Mouse (Mus musculus): Measurements from ENCODE around the gene Tenm3.
A peak's percentile ranks its signal among the peaks of the same experiment; 100 is the strongest.

The Tenm3 gene

GRCm38 (mm10) chr8:48740147-48740881 is 103.4 kb downstream of the Tenm3 start:
- DNase-seq, result peak; percentile 27

GRCm38 (mm10) chr8:48733731-48734130 is 110.0 kb downstream of the Tenm3 start:
- no peak for DNase-seq

DNA sequence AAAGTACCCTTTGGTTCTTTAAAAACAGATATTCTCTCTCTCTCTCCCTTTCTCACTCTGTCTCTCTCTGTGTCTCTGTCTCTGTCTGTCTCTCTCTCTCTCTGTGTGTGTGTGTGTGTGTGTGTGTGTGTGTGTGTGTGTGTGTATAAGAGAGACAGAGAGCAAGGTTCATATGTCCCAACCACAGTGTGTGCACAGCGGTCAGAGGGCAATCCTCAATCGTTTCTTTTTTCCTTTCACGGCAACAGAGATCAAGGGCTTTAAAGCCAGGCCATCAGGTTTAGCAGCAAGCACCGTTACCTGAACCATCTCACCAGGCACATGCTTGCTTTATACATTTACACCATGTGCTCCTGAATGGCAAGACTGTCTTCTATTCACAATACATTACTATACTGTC is 110.7 kb downstream of the Tenm3 start:
- no peak for DNase-seq

GRCm38 (mm10) chr8:48730701-48731100 is 113.0 kb downstream of the Tenm3 start:
- DNase-seq, result no peak

DNA sequence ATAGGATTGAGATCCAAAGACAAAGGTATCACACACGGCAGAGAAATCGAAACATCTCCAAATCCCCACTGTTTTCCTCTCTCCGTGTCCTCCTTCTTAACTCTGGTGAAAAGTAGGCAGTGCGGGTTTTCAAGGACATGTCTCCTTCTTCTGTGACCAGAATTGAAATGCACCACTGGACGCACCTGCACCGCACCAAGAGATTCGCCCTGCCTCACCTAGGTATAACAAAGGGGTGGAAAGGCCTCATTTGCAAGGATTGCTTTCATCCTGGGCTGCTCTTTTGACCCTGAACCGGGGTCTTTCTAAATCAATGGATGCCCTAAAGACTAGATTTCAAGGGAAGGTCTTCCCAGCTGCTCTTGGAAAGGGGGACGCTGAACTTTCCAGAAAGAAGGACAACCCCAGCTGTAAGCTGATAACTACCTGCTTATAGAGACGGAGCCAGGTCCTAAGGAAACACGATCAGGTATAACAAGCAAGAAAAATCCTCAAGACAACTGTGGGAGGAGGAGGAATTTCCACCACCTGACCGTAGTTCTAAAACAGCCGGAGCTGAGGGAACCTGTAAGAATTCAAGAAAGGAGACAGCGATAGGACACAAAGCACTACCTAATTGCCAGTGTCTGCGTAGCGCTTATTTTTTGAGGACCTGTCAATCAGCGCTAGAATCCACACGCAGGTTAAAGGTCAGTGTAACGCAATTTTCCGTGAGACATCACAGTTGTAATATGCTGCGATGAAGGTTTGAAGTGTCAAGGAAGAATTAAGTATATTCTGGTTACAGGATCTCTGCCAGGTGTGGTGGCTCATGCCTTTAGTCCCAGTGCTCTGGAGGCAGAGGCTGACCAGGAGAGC is 114.7 kb downstream of the Tenm3 start:
- no peak for DNase-seq

DNA sequence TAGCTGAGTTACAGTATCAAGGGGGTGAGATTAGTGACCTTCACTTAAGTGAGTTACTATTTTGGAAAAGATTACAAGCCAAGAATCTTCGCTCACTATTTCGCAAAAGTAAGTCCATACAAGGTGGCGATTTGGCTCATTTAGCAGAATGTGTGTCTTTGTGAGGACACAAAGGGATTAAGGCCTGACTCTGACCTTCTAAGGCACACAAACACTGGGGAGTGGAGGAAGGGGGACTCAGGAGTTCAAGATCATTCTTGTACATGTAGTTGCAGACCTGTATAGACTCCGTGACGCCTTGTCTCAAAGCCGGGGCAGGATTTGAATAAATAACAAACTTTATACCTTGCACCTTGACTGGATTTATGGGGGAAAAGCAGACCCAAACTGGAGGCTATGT is 115.7 kb downstream of the Tenm3 start:
- DNase-seq, result no peak

- DNase-seq, result no peak
These were observed 121.0 kb downstream of the Tenm3 start for GRCm38 (mm10) chr8:48722744-48723143.

GRCm38 (mm10) chr8:48722318-48722717 is 121.4 kb downstream of the Tenm3 start:
- no peak for DNase-seq

DNA sequence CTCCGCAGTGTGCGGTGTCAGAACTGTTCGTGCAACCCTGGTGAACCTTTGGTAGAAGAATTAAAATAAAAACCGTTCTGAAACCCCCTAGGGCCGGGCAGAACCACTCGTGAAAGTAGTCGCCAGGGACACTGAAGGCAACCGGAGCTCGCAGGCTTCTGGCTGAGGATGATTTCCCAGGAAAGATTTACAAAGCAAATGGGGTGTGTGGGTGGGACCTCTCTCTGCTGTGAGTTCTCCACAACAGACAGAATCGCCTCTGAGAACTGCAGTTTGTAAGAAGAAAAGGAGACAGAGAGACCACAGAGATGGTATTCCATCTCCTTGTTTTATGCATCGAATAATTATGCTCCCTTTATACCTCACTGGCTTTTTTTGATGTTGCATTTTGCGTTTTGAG is 122.4 kb downstream of the Tenm3 start:
- DNase-seq, result peak; percentile 37

- no peak for DNase-seq
These were observed 128.1 kb downstream of the Tenm3 start for GRCm38 (mm10) chr8:48715616-48716015.

GRCm38 (mm10) chr8:48706666-48707065 is 137.1 kb downstream of the Tenm3 start:
- DNase-seq, result no peak

DNA sequence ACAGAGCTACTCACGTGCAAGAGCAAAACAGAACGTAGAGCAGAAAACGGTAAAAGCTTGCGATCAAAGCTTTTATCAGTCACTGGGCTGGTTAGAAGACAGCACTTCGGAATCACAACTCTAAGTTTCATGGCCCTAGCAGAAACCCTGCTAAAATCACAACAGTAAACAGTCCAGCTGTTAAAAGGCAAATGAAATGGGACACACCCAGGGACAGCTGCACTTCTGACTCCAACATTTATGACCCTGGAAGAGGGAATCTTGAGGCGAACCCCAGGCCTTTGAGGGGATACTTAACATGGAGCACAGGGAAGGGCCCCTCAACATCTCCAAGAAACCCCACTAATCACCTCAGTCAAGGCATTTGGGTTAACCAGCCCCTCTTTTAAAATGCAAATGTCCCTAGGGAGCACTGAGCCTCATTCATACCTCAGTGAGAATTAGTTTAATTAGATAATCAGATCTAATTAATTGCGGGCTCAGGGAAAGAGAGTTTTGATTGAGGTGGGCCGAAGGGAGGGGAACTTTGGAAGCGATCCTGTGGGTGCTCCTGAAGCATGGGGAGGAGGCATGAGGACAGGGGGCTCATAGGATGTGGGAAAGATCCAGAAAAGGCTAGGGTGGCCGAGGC is 138.8 kb downstream of the Tenm3 start:
- no peak for DNase-seq

- no peak for DNase-seq
These were observed 139.3 kb downstream of the Tenm3 start for GRCm38 (mm10) chr8:48704485-48704884.

DNA sequence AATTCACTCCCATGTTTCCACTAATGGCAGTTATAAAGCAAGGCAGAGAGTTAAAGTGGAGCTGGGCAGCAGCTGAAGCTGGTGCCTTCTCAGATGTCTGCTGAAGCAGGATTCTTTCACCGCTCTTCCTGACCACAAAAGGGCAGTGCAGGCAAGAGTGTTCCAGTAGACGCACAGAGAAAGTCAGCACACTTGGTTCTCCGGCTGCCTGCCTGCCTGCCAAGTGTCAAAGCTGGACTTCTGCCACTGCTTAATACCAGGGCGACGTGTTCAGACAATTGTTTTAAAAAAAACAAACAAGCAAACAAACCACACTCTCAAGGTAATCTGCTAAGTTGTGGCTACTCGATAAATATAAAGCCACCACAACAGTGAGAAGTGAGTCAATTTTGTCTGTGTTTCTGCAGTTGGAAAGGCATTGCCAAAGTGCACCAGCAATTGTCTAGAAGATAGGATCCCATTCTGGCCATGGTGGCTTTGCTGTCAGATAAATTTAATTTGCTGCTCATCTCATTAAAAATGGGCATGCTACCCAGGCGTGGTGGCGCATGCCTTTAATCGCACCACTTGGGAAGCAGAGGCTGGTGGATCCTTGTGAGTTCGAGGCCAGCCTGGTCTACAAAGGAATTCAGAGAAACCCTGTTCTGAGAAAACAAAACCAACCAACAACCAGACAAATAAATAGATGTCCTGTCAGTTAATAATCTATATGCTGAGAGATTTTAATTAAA is 152.9 kb downstream of the Tenm3 start:
- peak; percentile 4 for DNase-seq

DNA sequence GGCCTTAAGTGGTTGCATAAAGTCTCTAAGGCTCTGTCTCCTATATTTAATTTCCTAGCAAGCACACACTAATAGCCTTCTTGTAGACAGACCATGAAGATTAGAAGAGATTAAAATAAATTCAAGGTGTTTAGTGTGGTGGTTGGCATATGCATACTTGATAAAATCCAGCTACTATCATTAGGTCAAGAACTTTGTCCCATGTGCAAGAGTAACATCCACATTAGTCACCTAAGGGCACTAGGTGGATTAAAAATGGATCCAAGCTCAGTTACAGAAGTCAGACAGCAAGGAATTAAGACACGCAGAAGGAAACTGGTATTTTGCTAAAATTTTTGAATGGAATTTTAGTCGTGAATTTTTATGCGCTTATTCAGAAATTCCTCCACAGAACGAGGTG is 155.0 kb downstream of the Tenm3 start:
- no peak for DNase-seq

DNA sequence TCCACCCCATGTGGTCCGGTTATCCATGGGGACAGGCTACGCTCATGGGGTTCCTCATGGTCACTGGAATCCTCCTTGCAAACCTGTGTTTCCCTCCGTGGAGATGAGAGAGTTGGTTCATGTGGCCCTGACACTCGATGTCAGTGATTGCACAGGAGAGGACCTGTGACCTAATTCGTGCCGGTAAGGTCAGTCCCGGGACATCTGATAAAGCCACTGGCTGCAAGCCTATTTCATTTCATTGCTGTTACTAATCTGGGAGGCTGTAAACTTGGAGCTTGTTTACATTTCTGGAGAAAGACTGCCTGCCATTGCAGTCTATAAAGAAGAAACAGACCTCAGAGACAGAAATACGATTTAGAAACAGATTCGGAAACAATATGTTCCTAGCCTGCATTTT is 155.6 kb downstream of the Tenm3 start:
- DNase-seq, result no peak

DNA sequence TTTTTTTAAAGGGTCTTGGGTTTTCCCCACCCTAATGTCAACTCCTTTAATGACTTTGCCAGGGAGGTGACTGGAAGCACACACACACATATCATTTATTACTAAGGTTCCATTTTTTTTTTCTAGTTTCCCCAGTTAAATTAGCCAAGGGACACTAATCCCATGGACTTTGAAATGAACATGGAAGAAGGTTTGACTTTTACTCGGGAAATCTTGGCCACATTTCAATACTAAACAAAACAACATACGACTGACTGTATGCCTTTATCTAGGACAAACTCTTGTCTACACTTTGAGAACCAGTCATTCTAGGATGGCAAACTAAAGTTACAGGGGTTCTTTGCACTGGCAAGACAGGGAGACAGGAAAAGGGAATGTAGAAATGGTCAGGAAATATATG is 170.3 kb downstream of the Tenm3 start:
- DNase-seq, result no peak

- DNase-seq, result peak; percentile 28
These were observed 171.3 kb downstream of the Tenm3 start for GRCm38 (mm10) chr8:48672471-48672870.

DNA sequence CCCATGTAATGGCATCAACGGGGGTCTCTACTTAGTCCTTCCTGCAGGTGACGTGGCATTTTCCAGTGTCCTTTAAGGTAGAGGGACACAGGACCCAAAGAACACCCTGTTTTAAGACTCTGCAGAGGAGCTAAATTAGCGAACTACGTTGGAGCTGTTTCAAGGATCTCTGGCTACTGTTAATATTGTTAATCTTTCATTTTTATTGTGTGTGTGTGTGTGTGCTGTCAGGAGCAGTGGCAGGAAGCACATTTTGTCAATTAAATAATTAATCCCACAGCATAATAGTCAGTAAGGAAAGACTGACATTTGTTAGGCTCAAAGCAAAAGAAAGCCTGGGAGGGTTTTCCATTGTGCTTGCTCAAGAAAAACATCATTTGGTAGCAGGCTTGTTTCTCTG is 172.4 kb downstream of the Tenm3 start:
- no peak for DNase-seq

- DNase-seq, result no peak
These were observed 172.9 kb downstream of the Tenm3 start for GRCm38 (mm10) chr8:48670895-48671294.

- DNase-seq, result no peak
These were observed 173.4 kb downstream of the Tenm3 start for GRCm38 (mm10) chr8:48670387-48670786.

DNA sequence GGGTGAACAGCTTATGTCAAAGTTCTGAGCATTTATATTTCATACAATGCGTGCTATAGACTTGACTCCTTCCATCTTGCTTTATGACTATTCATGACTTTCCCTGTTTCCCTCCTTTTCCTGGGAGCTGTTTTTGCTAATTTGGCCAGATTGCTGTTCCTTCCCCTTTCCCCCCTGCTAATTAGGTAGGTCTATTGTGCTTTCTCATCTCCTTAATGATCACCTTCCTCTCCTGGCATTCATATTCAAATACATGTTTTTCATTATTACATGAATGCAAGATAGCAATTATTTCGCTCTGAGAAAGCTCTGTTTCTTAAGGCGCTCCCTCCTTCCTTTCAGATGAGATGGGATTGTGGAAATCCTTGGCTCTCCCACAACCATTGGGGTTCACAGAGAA is 178.6 kb downstream of the Tenm3 start:
- DNase-seq, result no peak

DNA sequence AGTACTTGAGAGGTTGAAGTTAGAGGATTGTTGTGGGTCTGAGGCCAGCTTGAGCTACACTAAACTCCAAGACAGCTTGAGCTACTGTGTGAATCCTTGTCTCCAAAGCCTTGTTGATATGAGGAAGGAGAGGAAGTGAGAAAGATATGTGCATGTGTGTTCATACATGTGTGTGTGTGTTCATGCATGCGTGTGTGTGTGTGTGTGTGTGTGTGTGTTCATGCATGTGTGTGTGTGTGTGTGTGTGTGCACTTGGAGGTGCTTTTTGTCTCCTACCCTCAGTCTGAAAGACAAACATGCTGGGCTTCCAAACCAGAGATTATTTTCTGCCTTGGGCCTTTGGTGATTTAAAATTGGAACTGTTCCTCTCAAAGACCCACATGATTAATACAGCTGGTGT is 184.5 kb downstream of the Tenm3 start:
- DNase-seq, result no peak

Measured in right cerebral cortex, adult 18-20 months (tissue).